Mouse (Mus musculus): ENCODE measurements at regions not wholly inside any gene's neighbourhood (a gene's known extent, or its start where the extent isn't known, plus 50 kb on each side); places are given as distances from the start of the nearest gene placed in this dataset.
A peak's percentile ranks its signal among the peaks of the same experiment; 100 is the strongest.

- DNase-seq (ENCODE audit: low spot score in 2 of 2) = no peak
- intact Hi-C loops (cut with DNase I) = loop anchor here (1.0 to 10.0 kb wide), 2 partner anchors 598 to 924 kb away; no protein-coding TSS in a partner anchor
These were observed 115.0 kb upstream of the Rap2b start for GRCm38 (mm10) chr3:61246429-61246828.

DNA sequence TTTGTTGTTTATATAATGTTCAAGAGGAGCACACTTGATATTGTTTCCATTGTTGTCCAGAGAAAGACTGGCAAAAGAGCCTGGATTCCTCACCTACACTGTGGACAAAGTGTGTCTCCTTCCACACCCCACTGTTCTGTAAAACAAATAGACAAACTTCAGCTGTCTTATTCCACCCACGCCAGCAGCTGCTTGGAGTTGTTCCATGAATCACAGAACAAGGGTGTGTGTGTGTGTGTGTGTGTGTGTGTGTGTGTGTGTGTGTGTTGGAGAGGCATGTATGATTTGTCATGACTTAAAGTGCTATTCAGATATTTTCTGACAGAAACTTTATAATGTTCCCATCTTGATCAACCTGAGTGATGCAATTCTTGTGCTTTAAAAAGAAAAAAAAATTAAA is 114.1 kb upstream of the Rap2b start:
- intact Hi-C loops (cut with DNase I) = loop anchor here (10.0 kb wide), 1 partner anchor 597 kb away; no protein-coding TSS in a partner anchor
- DNase-seq (ENCODE audit: low spot score in 2 of 2) = no peak

- peak in 1 of 2 experiments; percentile 32 for DNase-seq (ENCODE audit: low spot score in 2 of 2)
- intact Hi-C loops (cut with DNase I) = no loop called here
These were observed 106.2 kb upstream of the Rap2b start for GRCm38 (mm10) chr3:61255232-61255631.

- intact Hi-C loops (cut with DNase I) = no loop called here
- DNase-seq (ENCODE audit: low spot score in 2 of 2) = no peak
These were observed 105.8 kb upstream of the Rap2b start for GRCm38 (mm10) chr3:61255643-61256042.

- intact Hi-C loops (cut with DNase I) = loop anchor here (5.0 kb wide), 2 partner anchors 94 to 904 kb away; partner anchors contain the start of gene Rap2b
- DNase-seq (ENCODE audit: low spot score in 2 of 2) = peak; percentile 78 to 90
These were observed 92.7 kb upstream of the Rap2b start for GRCm38 (mm10) chr3:61268453-61269335.

- intact Hi-C loops (cut with DNase I) = no loop called here
- DNase-seq (ENCODE audit: low spot score in 2 of 2) = no peak
These were observed 75.4 kb upstream of the Rap2b start for GRCm38 (mm10) chr3:61285924-61286520.

- intact Hi-C loops (cut with DNase I) = no loop called here
These were observed 73.2 kb upstream of the Rap2b start for GRCm38 (mm10) chr3:61288195-61288594.

GRCm38 (mm10) chr3:61294855-61295254 is 66.6 kb upstream of the Rap2b start:
- intact Hi-C loops (cut with DNase I) = no loop called here

More at GRCm38 (mm10) chr3:61288195-61288594, 73.2 kb upstream of the Rap2b start:
- no peak for DNase-seq (ENCODE audit: low spot score in 2 of 2)

GRCm38 (mm10) chr3:61297290-61297689 is 64.1 kb upstream of the Rap2b start:
- intact Hi-C loops (cut with DNase I) = no loop called here

More at GRCm38 (mm10) chr3:61294855-61295254, 66.6 kb upstream of the Rap2b start:
- no peak for DNase-seq (ENCODE audit: low spot score in 2 of 2)

DNA sequence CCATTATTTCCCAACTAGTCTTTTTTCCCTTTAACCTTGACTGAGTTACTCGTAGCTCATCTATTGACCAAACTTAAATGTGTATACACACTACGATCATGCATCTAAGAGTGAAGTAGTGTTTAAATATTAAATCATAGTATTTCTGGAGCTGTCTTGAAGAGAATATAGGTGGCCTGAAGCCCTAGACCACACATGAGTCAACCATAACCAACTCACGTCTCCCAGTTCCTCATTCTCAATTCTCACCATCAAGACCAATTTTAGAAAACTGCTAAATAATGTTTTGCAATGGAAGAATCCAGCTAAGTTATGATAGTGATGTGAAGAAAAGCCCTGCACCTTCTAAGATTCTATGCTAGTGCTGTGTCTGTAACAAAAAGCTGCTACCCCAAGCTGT is 59.2 kb upstream of the Rap2b start:
- DNase-seq (ENCODE audit: low spot score in 2 of 2) = no peak
- intact Hi-C loops (cut with DNase I) = no loop called here

More at GRCm38 (mm10) chr3:61297290-61297689, 64.1 kb upstream of the Rap2b start:
- no peak for DNase-seq (ENCODE audit: low spot score in 2 of 2)

GRCm38 (mm10) chr3:61303485-61303884 is 58.0 kb upstream of the Rap2b start:
- intact Hi-C loops (cut with DNase I) = no loop called here
- DNase-seq (ENCODE audit: low spot score in 2 of 2) = peak in 1 of 2 experiments; percentile 43

GRCm38 (mm10) chr3:61306306-61306705 is 55.1 kb upstream of the Rap2b start:
- DNase-seq (ENCODE audit: low spot score in 2 of 2) = no peak
- intact Hi-C loops (cut with DNase I) = no loop called here

- no peak for DNase-seq (ENCODE audit: low spot score in 2 of 2)
- intact Hi-C loops (cut with DNase I) = no loop called here
These were observed 52.7 kb upstream of the Rap2b start for GRCm38 (mm10) chr3:61308764-61309163.

DNA sequence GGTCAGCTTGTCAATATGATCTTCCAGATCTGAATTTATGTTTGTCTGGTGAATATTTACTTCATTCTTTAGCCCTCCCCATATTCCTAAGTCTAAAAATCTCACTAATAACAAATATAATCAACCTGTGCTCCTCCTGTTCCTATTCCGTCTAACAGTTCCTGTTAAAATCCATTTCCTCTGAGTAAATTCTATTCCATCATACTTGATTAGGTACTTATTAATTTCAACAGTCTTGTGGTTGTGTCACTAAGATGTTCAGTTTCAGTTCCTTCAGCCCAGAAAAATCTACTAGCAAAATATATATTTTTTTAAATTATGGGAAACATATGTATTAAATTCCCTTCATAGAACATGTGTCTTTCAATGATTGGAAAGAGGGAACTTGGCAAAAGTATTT is 52.2 kb upstream of the Rap2b start:
- no peak for DNase-seq (ENCODE audit: low spot score in 2 of 2)
- intact Hi-C loops (cut with DNase I) = no loop called here
